Mouse (Mus musculus) heart, embryonic 15.5 days (tissue): Measurements from ENCODE around the gene Gbp3. TPM values are rescaled to one million over a fixed set of nuclear protein-coding genes. Genes with fewer than 3 reads are reported as not detected.
"Not testable (repeated sequence)": the region's sequence is repeated elsewhere in the genome, so short reads cannot be mapped to it uniquely, and the experiment has no call there.

Experiments
- ATAC-seq: fragments of 200-750 bp; cut with Nextera tagmentation; replicated peaks from 2 replicates; pipeline ENCODE4 v1.8.0; 2017; ENCODE audit warnings: low read depth, moderate TSS enrichment; ENCODE audit not compliant: insufficient number of reproducible peaks, insufficient read depth, low FRiP score
- H3K27ac ChIP-seq: fragments of 300-500 bp; sonication (generic); 2 replicates; pipeline ENCODE4 v1.5.1; 2015; ENCODE audit warnings: mild to moderate bottlenecking, inconsistent platforms
- H3K27me3 ChIP-seq: fragments of 300-500 bp; sonication (generic); 2 replicates; pipeline ENCODE4 v1.6.1; 2015; ENCODE audit warnings: inconsistent platforms
- H3K36me3 ChIP-seq: fragments of 300-500 bp; sonication (generic); 2 replicates; pipeline ENCODE4 v1.6.1; 2015; ENCODE audit warnings: mild to moderate bottlenecking, inconsistent platforms
- H3K4me1 ChIP-seq: fragments of 300-500 bp; sonication (generic); replicated peaks from 2 replicates; pipeline ENCODE4 v1.6.1; 2015; ENCODE audit warnings: inconsistent platforms
- H3K4me2 ChIP-seq: fragments of 300-500 bp; sonication (generic); 2 replicates; pipeline ENCODE4 v1.6.1; 2015; ENCODE audit warnings: inconsistent platforms, mild to moderate bottlenecking, moderate library complexity
- H3K4me3 ChIP-seq: fragments of 300-500 bp; sonication (generic); 2 replicates; pipeline ENCODE4 v1.5.1; 2015; ENCODE audit warnings: mild to moderate bottlenecking, inconsistent platforms
- H3K9ac ChIP-seq: fragments of 300-500 bp; sonication (generic); 2 replicates; pipeline ENCODE4 v1.6.1; 2015; ENCODE audit warnings: mild to moderate bottlenecking, inconsistent platforms
- H3K9me3 ChIP-seq: fragments of 300-500 bp; sonication (generic); replicated peaks from 2 replicates; pipeline ENCODE4 v1.6.1; 2016; ENCODE audit warnings: inconsistent platforms
- WGBS: fragments of 180-500 bp; shearing (Covaris S2); methylation state at CpG from one replicate; pipeline ENCODE4 v1.1.7; 2015; ENCODE audit warnings: mixed read lengths; 5-methylcytosine and 5-hydroxymethylcytosine counted together
- polyA plus RNA-seq: library from polyadenylated mRNA; unstranded; fragments of >200 nt; fragmentation: Nextera tagmentation; extraction: Ambion mirVana; gene quantifications from 2 replicates; pipeline ENCODE4 v1.2.1, GENCODE M21; 2015

The Gbp3 gene
- 1.8 and 3.0 TPM in 2 replicates for polyA plus RNA-seq

- peak within 1 kb of the TSS; percentile 74 for H3K4me2 ChIP-seq
- H3K9ac ChIP-seq, result peak within 1 kb of the TSS; percentile 46
- H3K4me1 ChIP-seq, result 0 out of 2 replicates have a peak, but pooled peaks cover 3% of the 10 kb centered on the region
- no peak for ATAC-seq
- peak within 1 kb of the TSS; percentile 63 for H3K27ac ChIP-seq
- H3K27me3 ChIP-seq, result no peaks in the 10 kb centered on the region
- H3K4me3 ChIP-seq, result peak within 1 kb of the TSS; percentile 59
- 18% methylated on average over 3 of the region's 3 CpGs for WGBS
- H3K36me3 ChIP-seq, result no peaks in the 10 kb centered on the region
- H3K9me3 ChIP-seq, result no peaks in the 10 kb centered on the region
Observed at GRCm38 (mm10) chr3:142559632-142560228, at the start of gene Gbp3. Gbp3 (plus strand) TSS chr3:142560026.

- no peaks in the 10 kb centered on the region for H3K36me3 ChIP-seq
- WGBS, result 70% methylated on average over 3 of the region's 3 CpGs
- no peaks in the 10 kb centered on the region for H3K4me1 ChIP-seq
- H3K9me3 ChIP-seq, result no peaks in the 10 kb centered on the region; the same call in 1 of the 2 replicates
- H3K9ac ChIP-seq, result no peak overlapping the region
- H3K4me3 ChIP-seq, result no peak overlapping the region
- H3K4me2 ChIP-seq, result no peak overlapping the region
- H3K27me3 ChIP-seq, result no peaks in the 10 kb centered on the region
- no peak overlapping the region for H3K27ac ChIP-seq
- no peak for ATAC-seq
Observed at GRCm38 (mm10) chr3:142528116-142528515, 31.7 kb upstream of the Gbp3 start.

- Histone ChIP-seq H3K9ac (no peak overlapping the region), H3K4me1 (no peaks in the 10 kb centered on the region), H3K4me3 (peak overlapping the region; percentile 75), H3K9me3 (no peaks in the 10 kb centered on the region; the same call in 1 of the 2 replicates), H3K27ac (peak overlapping the region; percentile 56; the same call in 1 of the 2 replicates), H3K36me3 (no peaks in the 10 kb centered on the region), H3K4me2 (peak overlapping the region; percentile 94), H3K27me3 (no peaks in the 10 kb centered on the region)
- WGBS, result 39% methylated on average over 2 of the region's 2 CpGs
- ATAC-seq, result no peak
Observed at GRCm38 (mm10) chr3:142529597-142529996, 30.2 kb upstream of the Gbp3 start.

- H3K4me2 ChIP-seq, result peak within 1 kb of the TSS; percentile 94
- ATAC-seq, result peak; percentile 66; the same call in 1 of the 2 replicates
- H3K36me3 ChIP-seq, result no peaks in the 10 kb centered on the region
- peak within 1 kb of the TSS; percentile 56 for H3K27ac ChIP-seq
- H3K27me3 ChIP-seq, result no peaks in the 10 kb centered on the region
- H3K4me1 ChIP-seq, result no peaks in the 10 kb centered on the region
- WGBS, result 1% methylated on average over 30 of the region's 30 CpGs
- H3K9me3 ChIP-seq, result no peaks in the 10 kb centered on the region
- H3K9ac ChIP-seq, result peak within 1 kb of the TSS; percentile 57
- H3K4me3 ChIP-seq, result peak within 1 kb of the TSS; percentile 75
Observed at GRCm38 (mm10) chr3:142530087-142530953, 29.5 kb upstream of the Gbp3 start, which contains the start of gene Gbp7. Gbp7 (plus strand) TSS chr3:142530342.

- no peaks in the 10 kb centered on the region for H3K9me3 ChIP-seq
- no peak overlapping the region for H3K4me2 ChIP-seq
- H3K27ac ChIP-seq, result no peak overlapping the region
- H3K27me3 ChIP-seq, result no peaks in the 10 kb centered on the region
- H3K9ac ChIP-seq, result no peak overlapping the region
- ATAC-seq, result no peak
- no peaks in the 10 kb centered on the region for H3K36me3 ChIP-seq
- 82% methylated on average over 3 of the region's 3 CpGs for WGBS
- H3K4me1 ChIP-seq, result no peaks in the 10 kb centered on the region
- H3K4me3 ChIP-seq, result no peak overlapping the region
Observed at GRCm38 (mm10) chr3:142531595-142531994, 28.2 kb upstream of the Gbp3 start.

DNA sequence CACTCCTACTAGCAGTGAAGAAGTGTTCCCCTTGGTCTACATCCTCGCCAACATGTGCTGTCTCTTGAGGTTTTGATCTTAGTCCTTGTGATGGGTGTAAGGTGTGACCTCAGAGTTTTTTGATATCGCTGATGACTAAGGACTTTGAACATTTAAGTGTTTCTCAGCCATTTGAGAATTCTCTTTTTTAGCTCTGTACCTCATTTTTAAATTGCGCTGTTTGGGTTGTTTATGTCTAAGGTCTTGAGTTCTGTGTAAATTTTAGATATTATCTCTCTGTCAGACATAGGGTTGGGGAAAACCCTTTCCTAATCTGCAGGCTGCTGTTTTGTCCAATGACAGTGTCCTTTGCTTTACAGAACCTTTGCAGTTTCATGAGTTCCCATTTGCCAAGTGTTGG, 26.6 kb upstream of the Gbp3 start:
- Histone ChIP-seq H3K4me1 (no peaks in the 10 kb centered on the region), H3K27ac (no peak overlapping the region), H3K27me3 (no peaks in the 10 kb centered on the region), H3K4me2 (no peak overlapping the region), H3K9ac (no peak overlapping the region), H3K4me3 (no peak overlapping the region), H3K9me3 (no peaks in the 10 kb centered on the region), H3K36me3 (no peaks in the 10 kb centered on the region)
- no peak for ATAC-seq
- WGBS, result 79% methylated on average over 3 of the region's 3 CpGs

- Histone ChIP-seq H3K9ac (no peak overlapping the region), H3K27me3 (no peaks in the 10 kb centered on the region), H3K4me3 (no peak overlapping the region), H3K4me1 (no peaks in the 10 kb centered on the region), H3K27ac (no peak overlapping the region), H3K36me3 (no peaks in the 10 kb centered on the region), H3K4me2 (no peak overlapping the region), H3K9me3 (no peaks in the 10 kb centered on the region)
- WGBS, result 54% methylated on average over 1 of the region's 1 CpGs
- no peak for ATAC-seq
Observed at GRCm38 (mm10) chr3:142535667-142536066, 24.2 kb upstream of the Gbp3 start.

- H3K9me3 ChIP-seq, result no peaks in the 10 kb centered on the region
- no peaks in the 10 kb centered on the region for H3K36me3 ChIP-seq
- H3K27me3 ChIP-seq, result no peaks in the 10 kb centered on the region
- no peak overlapping the region for H3K27ac ChIP-seq
- H3K9ac ChIP-seq, result no peak overlapping the region
- H3K4me3 ChIP-seq, result no peak overlapping the region
- H3K4me2 ChIP-seq, result no peak overlapping the region
- H3K4me1 ChIP-seq, result no peaks in the 10 kb centered on the region
- WGBS, result 78% methylated on average over 6 of the region's 6 CpGs
- ATAC-seq, result no peak
Observed at GRCm38 (mm10) chr3:142541391-142541790, 18.4 kb upstream of the Gbp3 start.

DNA sequence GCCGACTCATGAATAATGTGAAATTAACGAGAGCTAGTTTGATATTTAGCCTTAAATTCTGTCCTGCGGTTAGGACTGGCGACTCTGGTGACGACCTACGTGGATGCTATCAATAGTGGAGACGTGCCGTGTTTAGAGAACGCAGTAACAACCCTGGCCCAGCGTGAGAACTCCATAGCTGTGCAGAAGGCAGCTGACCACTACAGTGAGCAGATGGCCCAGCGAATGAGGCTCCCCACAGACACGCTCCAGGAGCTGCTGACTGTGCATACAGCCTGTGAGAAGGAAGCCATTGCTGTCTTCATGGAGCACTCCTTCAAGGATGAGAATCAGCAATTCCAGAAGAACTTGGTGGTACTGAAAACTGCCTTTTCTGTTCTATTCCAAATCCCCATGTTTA, 17.1 kb upstream of the Gbp3 start:
- 80% methylated on average over 12 of the region's 12 CpGs for WGBS
- not testable (repeated sequence) for ATAC-seq, H3K9me3 ChIP-seq

GRCm38 (mm10) chr3:142546690-142547089, 13.1 kb upstream of the Gbp3 start:
- WGBS, result 73% methylated on average over 3 of the region's 3 CpGs
- H3K36me3 ChIP-seq, result no peaks in the 10 kb centered on the region
- no peak overlapping the region for H3K9ac ChIP-seq
- ATAC-seq, result no peak
- no peaks in the 10 kb centered on the region for H3K4me1 ChIP-seq
- H3K9me3 ChIP-seq, result no peaks in the 10 kb centered on the region
- no peak overlapping the region for H3K4me2 ChIP-seq
- no peaks in the 10 kb centered on the region for H3K27me3 ChIP-seq
- no peak overlapping the region for H3K4me3 ChIP-seq
- H3K27ac ChIP-seq, result no peak overlapping the region

More for the DNA sequence above, 17.1 kb upstream of the Gbp3 start:
- not testable (repeated sequence) for H3K4me3 ChIP-seq, H3K27ac ChIP-seq, H3K4me2 ChIP-seq, H3K4me1 ChIP-seq, H3K36me3 ChIP-seq, H3K27me3 ChIP-seq, H3K9ac ChIP-seq

GRCm38 (mm10) chr3:142550052-142550676, 9.7 kb upstream of the Gbp3 start:
- Histone ChIP-seq H3K4me1 (no peaks in the 10 kb centered on the region), H3K4me2 (no peak overlapping the region), H3K27me3 (no peaks in the 10 kb centered on the region), H3K27ac (no peak overlapping the region), H3K36me3 (no peaks in the 10 kb centered on the region), H3K9ac (no peak overlapping the region), H3K4me3 (no peak overlapping the region), H3K9me3 (no peaks in the 10 kb centered on the region)
- ATAC-seq, result no peak
- whole genome bisulfite sequencing, result 83% methylated on average over 3 of the region's 3 CpGs
